Mouse (Mus musculus) frontal cortex, postnatal 25 days (tissue): ENCODE measurements around the gene Wdr25.

Source experiments
- DNase-seq, 2 experiments: peaks; one replicate each; pipeline ENCODE4 v3.0.0; 2022; ENCODE audit warnings: low spot score in 2 of 2

The Wdr25 gene

DNA sequence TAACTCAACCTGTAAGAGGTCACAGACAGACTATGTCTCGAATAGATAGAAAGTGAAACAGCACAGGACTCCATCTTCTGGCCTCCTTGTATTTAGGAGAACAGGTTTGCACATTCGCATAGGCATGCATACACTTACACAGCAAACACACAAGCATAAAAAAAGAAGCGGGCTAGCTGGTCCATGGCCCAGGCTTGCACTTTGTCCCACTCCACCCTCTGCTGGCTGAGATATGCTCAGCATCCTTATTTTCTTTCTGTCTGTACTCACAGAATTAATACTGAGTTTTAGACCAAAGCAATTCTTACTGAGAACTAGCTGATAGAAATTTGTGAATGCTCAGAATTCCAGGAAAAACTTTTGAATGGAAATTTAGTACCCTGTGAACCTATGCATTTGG is 2.6 kb downstream of the Wdr25 start:
- no peak for DNase-seq

DNA sequence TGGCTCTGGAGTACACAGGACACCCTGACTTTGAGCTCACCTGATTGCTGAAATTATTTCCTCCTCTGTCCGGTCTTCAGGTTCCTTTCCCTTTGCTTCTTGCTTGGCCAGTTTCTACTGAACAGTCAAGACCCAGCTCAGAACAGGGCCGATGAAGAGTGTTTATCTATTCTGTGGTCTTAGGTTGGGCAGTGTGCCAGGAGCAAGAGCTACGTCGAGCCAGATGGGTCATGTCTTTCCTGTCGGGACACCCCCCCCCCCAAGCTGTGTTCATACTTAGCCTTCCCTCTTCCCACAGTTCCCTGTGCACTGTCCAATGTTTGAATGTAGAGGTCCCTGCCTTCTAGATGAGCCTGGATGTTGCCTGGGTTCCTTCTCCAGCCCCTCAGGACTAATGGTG is 7.9 kb downstream of the Wdr25 start:
- no peak for DNase-seq

DNA sequence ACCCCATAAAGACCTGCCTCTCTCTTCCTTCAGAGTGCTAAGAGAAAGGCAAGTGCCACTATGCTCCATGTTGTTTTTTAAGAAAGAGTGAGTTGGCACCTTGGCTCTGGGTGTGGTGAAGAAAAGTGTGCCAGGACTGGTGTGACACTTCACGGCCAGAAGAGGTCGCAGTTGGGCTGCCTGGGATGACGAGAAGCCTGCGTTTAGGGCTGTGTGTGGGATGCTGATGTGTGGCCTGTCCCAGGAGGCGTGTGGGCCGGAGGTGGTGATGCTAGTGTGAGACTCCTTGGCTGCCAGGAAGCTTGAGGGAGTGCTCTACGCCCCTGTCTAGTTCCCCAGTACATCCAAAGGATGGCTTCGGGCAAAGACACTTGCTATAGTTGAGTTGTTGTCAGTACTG is 9.5 kb downstream of the Wdr25 start:
- peak; percentile 49 to 63 for DNase-seq

DNA sequence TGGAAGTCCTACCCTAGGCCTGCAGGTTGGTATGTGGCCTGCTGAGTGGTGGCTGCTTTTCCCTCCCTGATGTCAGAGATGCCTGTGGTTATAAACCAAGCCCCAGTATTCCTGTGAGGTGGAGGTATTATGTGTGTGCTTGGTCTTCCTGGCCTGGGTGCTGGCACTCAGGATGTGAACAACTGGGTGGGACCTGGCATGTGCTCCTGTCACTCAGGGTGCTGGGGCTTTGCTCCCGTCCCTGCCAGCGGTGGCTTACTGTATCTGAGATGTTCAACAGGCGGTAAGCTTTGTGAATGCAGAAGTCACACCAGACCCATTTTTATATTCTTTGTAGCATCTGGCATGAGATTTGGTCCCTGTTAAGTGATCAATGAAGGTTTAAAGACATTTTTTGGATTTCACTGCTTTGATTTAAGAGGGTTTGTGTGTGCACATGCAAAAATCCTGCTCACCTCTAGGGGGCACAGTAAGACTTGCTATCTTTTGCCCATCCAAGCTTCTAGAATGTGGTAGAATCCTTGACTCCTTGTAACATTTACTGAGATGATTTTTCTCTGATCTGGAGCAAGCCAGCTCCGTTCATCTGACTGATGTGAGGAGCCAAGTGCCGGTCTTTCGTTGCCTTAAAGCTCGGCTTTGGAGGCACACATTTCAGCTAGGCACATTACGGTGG is 10.3 kb downstream of the Wdr25 start:
- peak; percentile 67 to 69 for DNase-seq

DNA sequence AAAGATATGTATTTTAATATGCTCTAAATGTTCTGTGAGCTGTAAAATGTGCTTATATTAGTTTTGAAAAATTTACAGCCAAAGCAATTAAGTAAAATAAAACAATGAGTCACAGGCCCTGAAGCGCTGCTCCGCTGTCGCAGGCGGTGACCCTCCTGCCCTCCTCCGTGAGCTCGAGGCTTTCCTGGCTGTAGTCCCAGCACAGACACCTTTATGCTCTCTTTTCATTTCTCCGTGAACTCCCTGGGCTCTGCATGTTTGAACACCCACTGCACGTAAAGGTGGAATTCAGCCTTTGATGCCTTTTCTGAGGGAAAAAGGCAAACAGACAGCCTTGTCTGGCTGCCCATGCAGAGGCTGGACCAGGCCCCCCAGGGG is 10.8 kb downstream of the Wdr25 start:
- DNase-seq = no peak

DNA sequence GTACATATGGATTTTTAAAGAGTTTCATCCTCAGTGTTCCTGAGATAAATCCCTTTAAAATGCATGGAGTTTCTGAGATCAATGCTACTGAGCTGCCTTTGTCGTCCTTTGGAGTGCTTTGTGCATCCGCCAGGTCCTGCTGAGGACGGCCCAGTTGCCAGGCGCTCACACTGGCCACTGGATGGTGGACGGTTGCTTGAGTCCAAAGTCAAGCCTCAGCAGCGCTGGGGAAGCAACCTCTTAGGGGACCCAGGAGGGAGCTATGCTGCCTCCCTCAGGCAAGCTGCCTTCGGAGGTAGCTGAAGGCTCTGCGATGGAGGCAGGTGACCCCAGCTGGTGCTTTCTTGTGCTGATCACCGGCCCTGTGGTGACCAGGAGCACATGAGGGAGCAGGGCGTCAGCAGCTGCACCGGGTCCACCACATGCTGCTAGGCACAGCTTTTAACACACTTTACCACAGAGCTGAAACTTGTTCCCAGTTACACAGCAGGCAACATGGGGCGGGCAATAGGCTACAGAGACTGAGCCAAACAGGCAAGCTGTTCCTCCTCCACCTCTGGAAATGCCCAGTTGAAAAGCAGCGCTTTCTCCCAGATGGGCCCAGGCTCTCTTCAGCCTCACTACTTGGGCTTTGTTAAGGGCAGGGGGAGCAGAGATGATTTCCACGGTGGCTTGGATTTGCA is 12.3 kb downstream of the Wdr25 start:
- no peak for DNase-seq

DNA sequence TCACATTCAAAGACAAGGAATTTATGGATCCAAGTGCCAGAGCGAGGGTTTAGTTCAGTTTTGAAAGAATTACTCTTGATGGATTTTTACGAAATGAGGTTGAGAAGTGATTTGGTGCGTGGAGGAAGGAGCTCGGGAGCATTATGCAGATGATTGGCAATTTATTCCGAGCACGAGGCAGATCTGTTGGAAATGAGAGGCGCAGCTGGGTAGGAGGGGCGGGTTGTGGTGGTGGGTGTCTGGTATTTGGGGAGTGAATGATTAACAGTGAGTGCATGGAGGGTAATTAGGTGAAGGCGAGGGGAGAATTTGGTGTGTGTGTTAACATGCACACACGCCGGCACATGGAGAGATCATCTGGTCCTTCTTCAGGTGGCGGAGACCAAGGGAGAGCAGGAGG is 13.0 kb downstream of the Wdr25 start:
- DNase-seq = no peak

DNA sequence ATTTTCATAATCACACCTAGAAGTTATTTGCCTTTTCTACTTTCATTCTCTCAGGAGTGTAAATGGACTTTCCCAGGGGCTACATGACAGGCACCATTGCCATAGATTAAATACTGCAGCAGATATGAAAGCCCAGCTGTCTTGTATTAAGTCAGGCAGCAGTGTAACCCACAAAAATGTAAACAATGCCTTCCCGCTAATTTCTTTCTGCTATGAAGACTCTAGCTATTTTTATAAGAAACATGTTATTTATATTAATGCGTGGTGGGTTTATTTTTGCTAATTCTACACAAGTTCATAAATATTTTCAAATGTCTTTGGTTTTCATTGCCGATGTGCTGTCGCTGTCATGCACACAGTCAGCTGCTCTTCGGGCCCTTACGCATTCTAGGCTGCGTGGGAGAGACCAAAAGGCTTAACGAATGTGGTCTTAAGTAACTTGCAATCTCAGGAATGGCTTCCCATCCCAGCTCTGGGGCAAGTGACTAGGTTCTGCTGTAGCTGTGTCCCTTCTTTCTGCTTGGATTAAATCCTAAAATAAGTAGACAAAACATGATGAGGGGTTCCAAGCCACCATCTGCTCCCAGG is 16.5 kb downstream of the Wdr25 start:
- no peak for DNase-seq

DNA sequence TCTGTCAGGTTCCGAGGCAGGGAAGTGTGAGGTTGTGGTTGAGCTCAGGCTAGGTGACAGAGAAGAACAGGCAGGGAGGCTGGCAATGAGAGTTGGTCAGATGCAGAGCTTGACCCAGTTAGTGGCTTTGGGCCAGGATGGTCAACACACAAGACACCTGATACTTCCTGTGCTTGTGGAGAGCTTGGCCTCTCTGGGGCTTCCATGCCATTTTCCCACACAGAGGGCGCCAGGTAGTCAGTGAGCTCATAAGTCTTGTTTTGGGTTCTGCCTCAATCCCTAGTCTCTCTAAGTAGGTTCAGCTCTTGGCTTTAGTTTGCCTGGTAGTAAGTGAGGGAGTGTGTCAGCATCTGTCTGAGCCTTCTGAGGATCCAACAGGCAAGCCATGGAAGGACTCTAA is 19.0 kb downstream of the Wdr25 start:
- no peak for DNase-seq

DNA sequence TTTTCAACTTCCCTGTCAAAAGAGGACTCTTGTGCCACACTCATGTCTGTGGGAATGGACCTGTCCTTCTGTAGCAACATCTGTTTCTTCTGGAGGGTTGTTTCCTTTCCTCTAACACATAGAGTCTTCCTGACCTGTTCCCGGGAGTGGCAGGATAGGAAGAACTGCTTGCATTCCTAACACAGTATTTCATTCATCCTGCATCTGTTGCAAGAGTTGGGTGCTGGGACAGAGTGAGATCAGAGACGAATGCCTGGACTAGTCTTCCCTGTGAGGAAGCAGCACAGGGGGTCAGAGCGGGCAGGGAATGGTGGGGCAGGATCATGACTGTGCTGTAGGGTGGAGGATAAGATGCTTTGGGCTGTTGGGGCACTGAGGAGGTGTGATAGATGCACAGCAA is 20.8 kb downstream of the Wdr25 start:
- no peak for DNase-seq

DNA sequence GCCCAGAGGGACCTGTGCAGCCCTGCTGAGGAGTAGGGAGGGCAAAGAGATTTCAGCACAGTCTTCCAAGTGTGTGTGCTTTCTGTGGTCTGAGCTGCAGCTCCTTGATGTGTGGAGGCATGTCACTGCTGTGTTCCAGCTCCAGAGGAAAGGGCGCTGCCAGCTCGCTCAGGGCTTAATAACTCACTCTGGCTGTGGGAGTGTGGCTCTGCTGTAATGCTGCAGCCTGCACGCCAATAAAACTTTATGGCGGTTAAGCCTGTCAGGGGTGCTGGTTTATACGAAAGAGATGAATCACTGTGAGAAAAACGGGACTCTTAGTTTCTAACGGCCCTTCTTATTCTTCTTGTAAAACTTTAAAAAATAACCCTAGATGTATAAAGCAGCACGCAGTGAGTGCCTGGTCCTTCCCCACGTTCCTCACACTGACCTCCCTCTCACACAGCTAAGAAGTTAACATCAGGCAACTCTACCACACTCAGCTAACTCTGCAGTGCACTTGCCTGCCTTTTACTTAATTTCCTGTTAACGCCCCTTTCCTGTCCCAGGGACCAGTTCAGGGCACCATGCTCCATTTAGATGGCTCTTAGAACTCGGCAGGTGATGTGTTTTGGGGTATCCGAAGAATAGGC is 21.4 kb downstream of the Wdr25 start:
- no peak for DNase-seq

DNA sequence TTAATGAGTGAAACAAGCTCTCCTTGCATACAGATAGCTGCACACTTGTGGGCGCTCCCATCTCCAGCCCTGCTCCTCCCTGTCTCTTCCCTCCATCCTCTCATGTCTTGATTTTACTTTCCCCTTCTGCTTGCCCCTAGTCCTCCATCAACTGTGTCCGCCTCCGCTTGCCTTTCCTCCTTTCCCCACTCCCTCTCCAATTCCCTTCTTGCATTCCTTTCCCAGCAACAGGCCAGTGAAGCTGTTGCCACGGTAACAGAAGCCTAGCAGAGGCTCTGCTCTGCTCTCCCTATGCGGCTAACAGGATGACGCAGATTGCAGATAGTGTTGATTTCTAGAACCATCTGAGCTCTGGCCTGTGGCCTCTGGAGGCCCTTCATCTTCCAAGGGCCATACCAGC is 22.5 kb downstream of the Wdr25 start:
- DNase-seq = no peak

DNA sequence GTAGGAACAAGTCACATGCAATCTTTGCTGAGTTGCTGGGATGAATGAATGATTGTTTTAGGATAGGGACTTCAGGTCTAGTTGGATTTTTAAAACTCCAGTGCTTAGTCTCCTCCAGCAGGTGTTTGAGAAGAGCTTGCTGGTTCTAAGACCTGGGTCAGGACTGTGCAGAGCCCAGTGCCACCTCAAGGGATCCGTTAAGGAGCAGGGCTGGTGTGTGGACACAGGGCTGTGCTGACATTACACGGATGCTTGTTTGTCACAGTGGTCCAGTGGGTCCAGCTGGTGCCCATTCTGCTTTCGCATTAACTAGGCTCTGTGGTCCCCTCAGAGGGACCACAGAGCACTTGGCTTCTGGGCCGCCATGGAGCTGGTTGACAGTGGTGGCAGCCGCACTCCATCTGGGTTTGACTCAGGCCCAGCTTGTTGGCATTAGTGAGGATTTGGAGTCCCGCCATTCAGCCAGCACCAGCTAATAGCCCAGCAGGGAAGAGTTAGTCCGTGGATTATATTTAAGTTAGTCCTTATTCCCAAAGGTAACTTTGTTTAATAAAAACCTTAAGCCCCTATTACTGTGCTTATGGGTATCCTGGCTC is 23.1 kb downstream of the Wdr25 start:
- no peak for DNase-seq

DNA sequence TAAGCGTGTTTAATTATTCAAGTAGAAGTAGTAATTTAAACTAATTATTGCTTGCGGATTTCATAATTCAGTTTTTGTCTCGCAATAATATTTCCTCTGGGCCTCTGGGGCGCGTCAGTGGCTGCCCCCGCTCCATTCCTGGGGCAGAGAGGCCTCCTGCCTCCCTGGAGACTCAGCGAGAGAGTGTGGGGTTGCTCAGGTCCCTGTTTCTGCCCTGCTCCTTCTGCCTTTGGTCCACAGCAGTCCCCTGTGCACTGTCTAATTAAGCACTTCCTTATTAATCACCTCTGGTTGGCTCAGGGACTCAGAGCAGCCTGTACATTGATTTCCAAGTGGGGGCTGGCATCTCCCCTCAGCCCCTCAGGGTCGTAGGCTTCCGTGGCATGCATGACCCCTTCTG is 24.1 kb downstream of the Wdr25 start:
- no peak for DNase-seq

DNA sequence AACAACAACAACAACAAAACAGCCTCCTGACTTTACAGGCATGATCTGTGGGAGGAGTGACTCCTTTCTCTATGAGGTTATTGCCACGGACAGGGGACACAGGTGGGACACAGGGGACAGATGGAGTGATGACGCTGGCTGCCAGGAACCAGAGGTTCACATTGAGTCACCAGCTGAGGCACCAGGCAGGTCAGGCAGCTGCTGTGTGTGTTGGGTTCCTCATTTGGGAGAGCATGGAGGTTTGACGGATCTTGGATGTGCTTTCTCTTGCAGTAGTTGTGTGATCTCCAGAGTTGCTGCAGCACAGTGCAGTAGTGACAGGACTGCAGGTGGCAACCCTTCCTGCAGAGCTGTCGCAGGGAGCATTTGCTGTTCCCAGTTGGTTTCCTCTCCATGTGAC is 25.3 kb downstream of the Wdr25 start:
- DNase-seq = no peak

DNA sequence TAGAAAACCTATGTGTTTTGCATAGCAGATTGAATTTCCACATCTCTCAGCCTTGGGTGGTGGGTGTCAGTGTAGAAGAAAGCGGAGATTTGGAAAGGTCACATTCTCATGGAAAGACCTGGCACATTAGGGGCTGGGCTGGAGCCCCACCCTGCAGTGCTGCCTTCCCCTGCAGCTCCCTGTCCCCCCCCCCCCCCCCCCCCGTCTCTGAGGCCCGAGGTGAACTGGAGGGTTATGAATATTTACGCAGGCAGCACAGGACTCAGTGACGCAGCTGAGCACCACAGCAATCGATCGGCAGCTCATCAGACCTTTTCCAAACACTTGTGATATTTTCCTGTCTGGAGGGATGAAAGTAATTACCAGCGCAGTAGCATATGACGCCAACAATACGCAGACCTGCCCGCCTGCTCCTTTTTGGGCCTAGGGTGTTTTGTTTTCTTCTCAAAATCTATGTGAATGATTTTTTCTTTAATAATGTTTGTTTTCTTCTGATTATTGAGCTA is 33.2 kb downstream of the Wdr25 start:
- no peak for DNase-seq

DNA sequence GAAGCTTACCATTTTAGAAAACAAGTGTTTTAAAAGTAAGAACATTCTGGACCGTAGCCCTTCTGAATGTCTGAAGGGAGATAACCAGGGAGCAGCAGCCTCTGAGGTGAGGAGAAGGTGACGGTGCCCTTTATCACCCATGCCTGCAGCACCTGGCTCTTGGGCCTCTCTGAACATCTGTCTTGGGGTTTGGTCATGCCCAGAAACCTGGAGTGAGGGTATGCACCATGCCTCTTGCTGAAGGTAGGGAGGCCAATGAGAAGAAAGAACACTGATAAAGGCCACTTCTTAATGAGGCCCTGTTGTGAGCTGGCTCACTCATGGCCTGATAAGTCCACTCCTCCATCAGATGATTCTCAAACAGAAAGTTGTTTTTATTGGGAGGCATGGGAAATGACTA is 34.8 kb downstream of the Wdr25 start:
- DNase-seq = no peak

DNA sequence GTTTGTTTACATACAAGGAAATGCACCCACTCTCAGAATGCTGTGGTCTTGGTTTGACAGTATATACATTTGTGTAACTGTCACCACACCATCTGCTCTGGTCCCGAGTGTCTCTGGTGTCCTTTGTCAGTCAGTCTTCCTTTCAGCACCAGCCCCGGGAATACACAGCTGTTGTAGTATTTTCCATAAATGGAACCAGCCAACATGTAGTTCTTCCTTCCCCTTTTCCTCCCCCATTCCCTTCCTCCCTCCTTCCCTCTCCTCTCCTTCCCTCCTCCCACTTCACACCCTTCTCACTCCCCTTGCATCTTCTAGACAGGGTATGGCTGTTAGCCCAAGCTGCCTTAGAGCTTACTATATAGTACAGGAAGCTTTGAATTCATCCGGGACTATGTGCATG is 36.0 kb downstream of the Wdr25 start:
- DNase-seq = no peak

DNA sequence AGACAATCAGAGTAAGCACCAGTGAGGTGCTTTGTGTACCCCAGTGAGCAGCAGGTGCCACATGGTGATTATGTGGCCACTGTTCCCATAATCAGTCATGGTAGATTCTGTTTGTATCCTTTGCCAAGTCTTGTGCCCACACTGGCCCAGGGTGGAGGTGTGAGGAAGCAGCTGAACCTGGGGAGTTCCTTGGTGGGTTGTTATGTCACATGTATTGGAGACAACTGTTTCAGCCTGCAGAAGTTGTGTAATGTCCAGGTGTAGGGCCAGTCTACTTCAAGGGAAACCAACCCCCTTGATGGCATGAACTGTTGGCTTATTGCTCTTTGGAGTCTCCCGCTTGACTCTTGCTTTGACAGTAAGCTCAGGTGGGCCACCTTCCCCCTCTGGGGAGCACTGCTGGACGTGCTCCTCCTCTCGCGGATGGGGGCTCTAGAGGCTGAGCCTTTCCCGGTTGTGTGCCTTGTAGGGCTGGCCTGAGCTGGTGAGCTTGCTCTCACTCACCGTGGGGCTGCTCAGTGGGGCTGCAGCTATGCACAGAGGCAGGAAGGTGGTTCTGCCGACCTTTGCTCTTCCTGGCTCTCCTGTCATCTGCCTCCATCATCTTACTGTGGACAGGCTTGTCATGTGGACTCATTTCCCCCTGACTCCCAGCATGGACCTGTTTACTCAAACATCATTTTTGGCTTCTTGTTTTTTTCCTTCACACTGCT is 38.1 kb downstream of the Wdr25 start:
- DNase-seq = no peak

DNA sequence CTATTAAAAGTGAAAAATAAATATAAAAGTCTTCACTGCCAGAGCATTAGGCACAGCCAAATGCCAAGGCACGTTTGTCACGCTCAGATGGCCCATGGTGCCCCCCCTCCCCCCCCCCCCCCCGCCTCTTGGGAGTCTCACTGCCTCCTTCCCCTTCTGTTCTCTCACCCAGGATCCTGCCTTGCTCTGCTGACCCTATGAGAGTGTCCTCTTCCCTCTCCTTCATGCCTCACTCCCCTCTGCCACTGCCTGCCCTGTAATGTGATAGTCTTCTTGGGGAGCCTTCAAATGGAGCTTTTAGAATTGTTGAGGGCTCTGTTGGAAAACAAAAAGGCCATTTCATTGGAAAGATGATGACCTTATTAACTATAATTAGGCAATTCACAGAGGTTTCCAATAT is 38.7 kb downstream of the Wdr25 start:
- DNase-seq = no peak

DNA sequence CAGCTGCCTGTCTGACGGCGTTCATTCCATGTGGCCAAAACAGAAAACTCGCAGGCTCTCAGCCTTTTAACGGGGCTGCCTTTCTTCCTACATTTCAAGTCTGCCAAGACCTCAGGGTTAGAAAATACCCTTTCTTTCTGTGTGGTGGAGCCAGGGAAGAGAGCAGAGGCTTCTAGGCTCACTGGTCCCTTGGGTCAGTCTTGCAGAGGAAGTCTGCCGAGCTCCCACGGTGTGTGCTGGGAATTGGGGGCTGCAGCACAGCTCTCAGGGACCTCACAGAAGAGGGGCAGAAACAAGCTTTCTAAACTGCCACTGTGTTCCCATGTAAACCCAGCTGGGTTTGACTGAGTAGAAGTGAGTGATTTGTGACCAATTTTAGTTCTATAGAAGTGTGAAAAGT is 40.8 kb downstream of the Wdr25 start:
- no peak for DNase-seq

DNA sequence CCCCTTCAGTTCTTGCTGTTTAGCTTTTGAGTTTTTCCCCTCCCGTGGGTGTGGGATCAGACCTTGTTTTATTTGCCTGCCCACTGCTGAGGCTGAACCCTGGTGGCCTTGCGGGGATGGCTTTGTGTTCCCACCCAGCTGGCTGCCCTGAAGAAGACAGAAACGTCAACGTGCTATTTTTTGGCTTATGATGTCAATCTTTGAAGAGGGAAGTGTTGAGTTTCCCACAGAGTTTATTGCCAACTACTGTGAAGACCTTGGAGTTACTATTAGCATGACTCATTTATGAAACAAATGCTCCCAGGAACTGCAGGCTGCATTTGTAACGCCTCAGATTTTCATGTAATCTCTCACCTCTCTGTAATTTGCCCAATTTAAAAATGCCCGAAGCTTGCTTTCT is 43.4 kb downstream of the Wdr25 start:
- DNase-seq = no peak
